In the genomic region with DNA sequence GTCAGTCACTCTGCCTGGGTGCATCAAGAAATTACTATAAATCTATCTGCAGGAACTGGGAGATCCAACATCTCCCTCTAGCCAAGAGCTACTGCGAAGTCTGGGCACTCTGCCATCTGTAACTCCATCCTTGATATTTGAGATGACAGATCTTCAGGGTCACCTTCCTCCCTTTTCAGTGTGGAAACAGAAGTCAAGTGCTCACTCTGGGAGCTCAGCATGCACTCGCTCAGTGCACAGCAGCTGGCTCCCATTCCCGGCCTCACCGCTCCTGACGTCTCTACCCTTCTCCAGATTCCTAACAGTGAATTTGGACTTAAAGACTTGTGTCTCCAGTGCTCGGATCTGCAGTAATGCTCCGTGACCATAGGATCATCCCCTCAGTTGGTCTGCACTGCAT, we compare ENCODE assay signal across 9 mouse cellular contexts.
DNase-seq lines count a peak whose midpoint lies in the region; ATAC-seq lines count a peak whose summit lies in the region.
"Had no signal": no experiment of that assay in that cellular context is flagged by ENCODE, and none has a peak within 500 bp of the region (broad histone marks: within the 10 kb centered on the region; RNA-seq: fewer than 3 reads in every experiment).

No protein-coding gene starts in this region.

- no peak overlapping the region for H3K9ac ChIP-seq in heart, embryonic 11.5 days (ENCODE audit: low read depth, low read length)
- H3K9ac ChIP-seq in heart, embryonic 12.5 days, result no peak overlapping the region
- H3K9ac ChIP-seq in stomach, embryonic 16.5 days (ENCODE audit: low read length), result no peak overlapping the region

- 45% methylated on average over 7 of the region's 7 CpGs for WGBS in heart, embryonic 11.5 days (ENCODE audit: insufficient replicate concordance)
- WGBS in heart, embryonic 12.5 days, result 41% methylated on average over 7 of the region's 7 CpGs
- 40% methylated on average over 7 of the region's 7 CpGs for WGBS in stomach, embryonic 16.5 days

- no peaks in the 10 kb centered on the region for H3K27me3 ChIP-seq in heart, embryonic 11.5 days (ENCODE audit: control insufficient read depth, insufficient read depth, low read length)
- no peaks in the 10 kb centered on the region; the same call in 1 of the 2 replicates for H3K27me3 ChIP-seq in heart, embryonic 12.5 days (replicated peaks)
- H3K27me3 ChIP-seq in stomach, embryonic 16.5 days (ENCODE audit: control insufficient read depth, insufficient read depth, low read length), result no peaks in the 10 kb centered on the region
- H3K27me3 ChIP-seq: CH12.LX had no signal

- 0 out of 2 replicates have a peak, but pooled peaks have one; percentile 26 for ATAC-seq in heart, embryonic 11.5 days (replicated peaks; ENCODE audit: insufficient number of reproducible peaks, low FRiP score, low TSS enrichment)
- no peak for ATAC-seq in heart, embryonic 12.5 days (ENCODE audit: insufficient number of reproducible peaks, low FRiP score)
- peak; percentile 50; the same call in 1 of the 2 replicates for ATAC-seq in stomach, embryonic 16.5 days (ENCODE audit: insufficient read depth, low FRiP score)

- H3K4me2 ChIP-seq in heart, embryonic 11.5 days, result no peak overlapping the region
- H3K4me2 ChIP-seq in heart, embryonic 12.5 days, result no peak overlapping the region
- H3K4me2 ChIP-seq in stomach, embryonic 16.5 days (ENCODE audit: low read depth, low read length), result no peak overlapping the region

- H3K27ac ChIP-seq in heart, embryonic 11.5 days (ENCODE audit: low read depth, low read length), result no peak overlapping the region
- no peak overlapping the region for H3K27ac ChIP-seq in heart, embryonic 12.5 days (ENCODE audit: poor library complexity, severe bottlenecking)
- no peak overlapping the region for H3K27ac ChIP-seq in stomach, embryonic 16.5 days (ENCODE audit: low read length)

- H3K4me1 ChIP-seq in heart, embryonic 11.5 days (ENCODE audit: control insufficient read depth, insufficient read depth, low read length), result peaks cover 3% of the 10 kb centered on the region; the same call in 1 of the 2 replicates
- H3K4me1 ChIP-seq in heart, embryonic 12.5 days (replicated peaks), result peaks cover 8% of the 10 kb centered on the region; the same call in 1 of the 2 replicates
- no peaks in the 10 kb centered on the region for H3K4me1 ChIP-seq in stomach, embryonic 16.5 days (ENCODE audit: control insufficient read depth, insufficient read depth, low read length)

- no peak overlapping the region for H3K4me3 ChIP-seq in heart, embryonic 11.5 days (ENCODE audit: low read depth, low read length)
- H3K4me3 ChIP-seq in heart, embryonic 12.5 days, result no peak overlapping the region
- no peak overlapping the region for H3K4me3 ChIP-seq in stomach, embryonic 16.5 days (replicated peaks; ENCODE audit: low read length)

- no peaks in the 10 kb centered on the region for H3K36me3 ChIP-seq in heart, embryonic 11.5 days (ENCODE audit: control insufficient read depth, insufficient read depth, low read length)
- no peaks in the 10 kb centered on the region for H3K36me3 ChIP-seq in heart, embryonic 12.5 days
- H3K36me3 ChIP-seq in stomach, embryonic 16.5 days (ENCODE audit: control insufficient read depth, insufficient read depth, low read length), result no peaks in the 10 kb centered on the region

- DNase-seq in Muller cell, postnatal 12 days (ENCODE audit: inconsistent ontology term), result peak; percentile 50
- DNase-seq in cerebellum, adult 9-11 months, result peak; percentile 57
- DNase-seq in kidney, adult 9 months, result peak; percentile 7
- no peak for DNase-seq in B cell, adult 2 months
- DNase-seq in urinary bladder, postnatal 10 days (ENCODE audit: low spot score), result no peak

- no peaks in the 10 kb centered on the region for H3K9me3 ChIP-seq in heart, embryonic 11.5 days (replicated peaks; ENCODE audit: control insufficient read depth, low read length)
- no peaks in the 10 kb centered on the region for H3K9me3 ChIP-seq in heart, embryonic 12.5 days (replicated peaks)
- H3K9me3 ChIP-seq in stomach, embryonic 16.5 days (replicated peaks; ENCODE audit: control insufficient read depth, low read length), result no peaks in the 10 kb centered on the region

Comparison
In these comparisons a context has a peak if more than half of its experiments do, and no peak if none do; other contexts are left out.
1. DNase-seq: peak in Muller cell, postnatal 12 days (single experiment), cerebellum, adult 9-11 months (single experiment) and kidney, adult 9 months (single experiment); none in B cell, adult 2 months (0 of 2) and urinary bladder, postnatal 10 days (single experiment).